Mouse (Mus musculus) intestine, embryonic 15.5 days (tissue): Measurements from ENCODE around the gene Cacna2d3. TPM values are rescaled to one million over a fixed set of nuclear protein-coding genes. Genes with fewer than 3 reads are reported as not detected.

Experiments used
- ATAC-seq: fragments of 200-750 bp; cut with Nextera tagmentation; 2 replicates; pipeline ENCODE4 v1.8.0; 2017; ENCODE audit warnings: moderate TSS enrichment, moderate library complexity
- H3K27ac ChIP-seq: fragments of 300-500 bp; sonication (generic); 2 replicates; pipeline ENCODE4 v1.5.1; 2015; ENCODE audit warnings: mild to moderate bottlenecking, inconsistent platforms
- H3K27me3 ChIP-seq: fragments of 300-500 bp; sonication (generic); replicated peaks from 2 replicates; pipeline ENCODE4 v1.6.1; 2015; ENCODE audit warnings: inconsistent platforms
- H3K36me3 ChIP-seq: fragments of 300-500 bp; sonication (generic); 2 replicates; pipeline ENCODE4 v1.6.1; 2015; ENCODE audit warnings: inconsistent platforms
- H3K4me1 ChIP-seq: fragments of 300-500 bp; sonication (generic); replicated peaks from 2 replicates; pipeline ENCODE4 v1.6.1; 2015; ENCODE audit warnings: inconsistent platforms
- H3K4me2 ChIP-seq: fragments of 300-500 bp; sonication (generic); replicated peaks from 2 replicates; pipeline ENCODE4 v1.6.1; 2015; ENCODE audit warnings: mild to moderate bottlenecking, inconsistent platforms
- H3K4me3 ChIP-seq: fragments of 300-500 bp; sonication (generic); replicated peaks from 2 replicates; pipeline ENCODE4 v1.5.1; 2015; ENCODE audit warnings: inconsistent platforms
- H3K9ac ChIP-seq: fragments of 300-500 bp; sonication (generic); 2 replicates; pipeline ENCODE4 v1.6.1; 2015; ENCODE audit warnings: inconsistent platforms
- H3K9me3 ChIP-seq: fragments of 300-500 bp; sonication (generic); 2 replicates; pipeline ENCODE4 v1.6.1; 2016; ENCODE audit warnings: inconsistent platforms
- WGBS: fragments of 180-500 bp; shearing (Covaris S2); methylation state at CpG from one replicate; pipeline ENCODE4 v1.1.7; 2015; 5-methylcytosine and 5-hydroxymethylcytosine counted together
- polyA plus RNA-seq: library from polyadenylated mRNA; unstranded; fragments of >200 nt; fragmentation: Nextera tagmentation; extraction: Ambion mirVana; gene quantifications from 2 replicates; pipeline ENCODE4 v1.2.1, GENCODE M21; 2015

Gene Cacna2d3
- polyA plus RNA-seq, 1 experiment from 2014 or later: 1.4 TPM

- Histone ChIP-seq H3K36me3 (no peaks in the 10 kb centered on the region), H3K4me3 (no peak overlapping the region), H3K9ac (no peak overlapping the region), H3K27ac (no peak overlapping the region), H3K4me1 (no peaks in the 10 kb centered on the region), H3K27me3 (no peaks in the 10 kb centered on the region), H3K9me3 (no peaks in the 10 kb centered on the region), H3K4me2 (no peak overlapping the region)
- ATAC-seq: no peak
- WGBS: 80% methylated on average over 7 of the region's 7 CpGs
Observed at GRCm38 (mm10) chr14:28948019-28948850, 773.4 kb downstream of the Cacna2d3 start.

DNA sequence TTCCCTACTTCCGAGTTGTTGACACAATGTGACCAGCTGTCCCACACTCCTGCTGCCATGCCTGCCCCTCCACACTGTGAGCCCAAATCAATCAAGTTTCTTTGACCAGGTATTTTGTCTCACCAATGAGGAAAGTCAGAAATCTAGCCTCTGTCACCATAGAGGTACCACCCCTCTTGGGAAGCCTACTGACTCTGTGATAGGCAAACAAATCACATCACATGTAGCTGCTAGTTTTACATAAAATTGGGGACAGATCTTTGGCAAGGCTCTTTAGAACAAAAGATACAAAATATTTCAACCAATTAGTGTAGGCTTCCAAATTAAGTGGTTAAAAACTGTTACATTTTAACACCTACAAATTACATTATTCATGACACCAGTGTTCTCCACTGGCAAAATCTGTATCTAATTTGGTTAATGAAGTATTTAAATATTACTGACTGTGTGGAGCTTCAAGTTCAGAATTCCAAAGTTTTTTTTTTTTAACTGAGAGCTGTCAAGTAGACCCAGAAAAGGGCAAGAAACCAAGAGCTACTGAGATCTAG lies 788.8 kb downstream of the Cacna2d3 start:
- 87% methylated on average over 1 of the region's 1 CpGs for WGBS
- ATAC-seq: no peak

DNA sequence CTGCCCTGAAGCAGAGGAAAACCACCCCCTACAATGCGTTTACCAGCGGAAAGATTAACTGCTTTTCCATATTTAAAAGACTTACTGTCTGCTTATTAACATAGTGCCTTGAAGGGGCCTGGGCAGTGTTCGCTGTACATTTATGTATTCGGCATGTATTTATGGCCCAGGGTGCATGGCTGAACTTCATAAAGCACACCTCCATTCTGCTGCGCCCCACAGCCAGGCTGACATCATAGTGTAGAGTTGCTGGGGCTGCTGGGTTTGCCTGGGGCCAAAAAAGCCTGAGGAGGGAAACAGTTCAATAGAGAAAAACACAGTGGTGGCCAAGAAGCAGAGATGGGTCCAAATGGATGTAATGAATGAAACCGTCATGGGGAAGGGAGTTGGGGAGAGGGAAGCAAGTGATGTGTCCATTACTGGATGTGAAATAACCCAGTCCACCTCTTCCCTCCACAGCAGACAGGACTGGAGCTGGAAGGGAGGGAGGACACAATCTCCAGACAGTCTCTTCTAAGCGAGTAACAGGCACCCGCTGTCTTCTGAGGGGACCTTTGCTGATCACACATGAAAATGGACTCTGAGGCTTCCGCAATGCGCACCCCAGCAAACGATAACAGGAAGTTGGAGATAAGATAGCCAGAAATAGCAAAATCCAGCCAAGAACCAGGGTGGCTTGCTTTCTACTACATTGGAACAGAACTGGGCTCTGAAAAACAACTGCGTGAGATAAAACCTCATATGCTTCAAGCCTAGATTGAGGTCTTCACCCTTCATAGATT lies 798.3 kb downstream of the Cacna2d3 start:
- Histone ChIP-seq H3K9me3 (no peaks in the 10 kb centered on the region), H3K4me1 (no peaks in the 10 kb centered on the region), H3K27ac (no peak overlapping the region), H3K27me3 (no peaks in the 10 kb centered on the region), H3K36me3 (no peaks in the 10 kb centered on the region), H3K4me2 (no peak overlapping the region), H3K4me3 (no peak overlapping the region), H3K9ac (no peak overlapping the region)
- WGBS: 59% methylated on average over 12 of the region's 12 CpGs
- peak; percentile 49; the same call in 1 of the 2 replicates for ATAC-seq

More for the DNA sequence above, 788.8 kb downstream of the Cacna2d3 start:
- Histone ChIP-seq H3K4me2 (no peak overlapping the region), H3K9ac (no peak overlapping the region), H3K4me3 (no peak overlapping the region), H3K36me3 (no peaks in the 10 kb centered on the region), H3K27ac (no peak overlapping the region), H3K27me3 (no peaks in the 10 kb centered on the region), H3K4me1 (no peaks in the 10 kb centered on the region), H3K9me3 (no peaks in the 10 kb centered on the region)

DNA sequence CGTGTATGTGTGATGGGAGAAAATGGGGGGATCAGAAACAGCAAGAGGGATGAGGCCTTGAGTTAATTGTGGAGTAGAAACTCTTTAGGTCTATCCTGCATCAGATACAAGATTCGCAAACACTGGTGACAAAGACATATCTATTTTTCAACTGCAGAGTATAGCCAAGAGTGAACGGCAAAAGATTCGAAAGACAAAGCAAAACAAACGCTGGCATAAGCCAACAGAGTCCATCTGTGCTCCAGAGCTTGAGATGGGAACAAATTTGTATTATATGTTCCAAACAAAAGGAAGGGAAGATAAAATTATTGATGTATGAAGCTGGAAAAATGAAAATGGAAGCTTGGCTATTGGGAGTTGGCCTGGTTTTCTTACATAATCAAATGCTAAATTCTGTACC lies 802.8 kb downstream of the Cacna2d3 start:
- ATAC-seq: no peak
- no peaks in the 10 kb centered on the region for H3K36me3 ChIP-seq
- H3K4me1 ChIP-seq: no peaks in the 10 kb centered on the region
- H3K27ac ChIP-seq: no peak overlapping the region
- no peak overlapping the region for H3K9ac ChIP-seq
- H3K4me3 ChIP-seq: no peak overlapping the region
- 65% methylated on average over 5 of the region's 5 CpGs for whole genome bisulfite sequencing
- no peak overlapping the region for H3K4me2 ChIP-seq
- no peaks in the 10 kb centered on the region for H3K27me3 ChIP-seq
- H3K9me3 ChIP-seq: no peaks in the 10 kb centered on the region

DNA sequence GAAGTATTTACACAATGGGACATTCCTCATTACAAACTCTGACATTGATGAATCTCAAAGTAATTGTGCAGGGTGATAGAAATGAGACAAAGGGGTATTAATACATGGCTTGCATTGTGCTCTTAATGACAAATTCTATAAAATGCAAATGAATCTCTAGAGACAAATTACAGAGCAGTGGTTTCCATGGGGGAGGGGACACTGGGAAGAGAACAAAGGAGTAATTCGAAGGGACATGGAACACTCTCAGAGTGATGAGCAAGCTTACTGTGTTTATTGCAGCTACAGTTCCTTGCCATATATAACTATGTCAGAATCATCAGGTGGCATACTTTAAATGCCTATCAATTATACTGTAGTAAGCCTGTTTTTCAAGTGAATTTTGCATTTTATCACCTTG lies 806.7 kb downstream of the Cacna2d3 start:
- Histone ChIP-seq H3K36me3 (no peaks in the 10 kb centered on the region), H3K4me1 (no peaks in the 10 kb centered on the region), H3K4me3 (no peak overlapping the region), H3K9me3 (no peaks in the 10 kb centered on the region), H3K9ac (no peak overlapping the region), H3K27me3 (no peaks in the 10 kb centered on the region), H3K4me2 (no peak overlapping the region), H3K27ac (no peak overlapping the region)
- ATAC-seq: no peak
- WGBS: 45% methylated on average over 1 of the region's 1 CpGs

DNA sequence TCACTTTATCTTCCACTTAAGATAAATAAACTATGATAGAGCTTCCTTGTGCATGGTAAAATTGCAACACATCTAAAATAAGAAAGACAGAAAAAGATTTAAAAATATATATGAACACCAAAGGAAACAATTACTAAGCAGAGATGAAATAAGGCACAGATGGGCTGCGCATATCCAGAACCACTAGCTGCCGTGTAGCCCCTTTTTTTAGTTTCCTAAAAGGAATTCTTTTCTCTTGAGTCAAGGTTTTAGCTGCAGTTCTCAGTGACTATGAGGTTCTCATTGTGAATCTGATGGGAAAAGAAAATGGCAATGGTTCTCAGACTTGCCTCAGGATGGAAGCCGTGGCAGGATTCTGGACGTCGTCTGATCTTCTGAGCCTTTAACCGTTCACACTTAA lies 814.0 kb downstream of the Cacna2d3 start:
- no peak for ATAC-seq
- H3K27ac ChIP-seq: no peak overlapping the region
- no peaks in the 10 kb centered on the region for H3K9me3 ChIP-seq
- H3K4me2 ChIP-seq: no peak overlapping the region
- no peaks in the 10 kb centered on the region for H3K27me3 ChIP-seq
- H3K4me1 ChIP-seq: no peaks in the 10 kb centered on the region
- H3K36me3 ChIP-seq: no peaks in the 10 kb centered on the region
- 86% methylated on average over 6 of the region's 6 CpGs for WGBS
- no peak overlapping the region for H3K9ac ChIP-seq
- no peak overlapping the region for H3K4me3 ChIP-seq

GRCm38 (mm10) chr14:28892530-28892929 lies 829.1 kb downstream of the Cacna2d3 start:
- no peak overlapping the region for H3K4me2 ChIP-seq
- 26% methylated on average over 3 of the region's 3 CpGs for WGBS

GRCm38 (mm10) chr14:28887373-28887772 lies 834.3 kb downstream of the Cacna2d3 start:
- no peak overlapping the region for H3K9ac ChIP-seq
- H3K36me3 ChIP-seq: no peaks in the 10 kb centered on the region
- H3K27me3 ChIP-seq: no peaks in the 10 kb centered on the region
- WGBS: 97% methylated on average over 1 of the region's 1 CpGs
- H3K4me2 ChIP-seq: no peak overlapping the region
- no peak overlapping the region for H3K4me3 ChIP-seq
- no peaks in the 10 kb centered on the region for H3K4me1 ChIP-seq
- H3K9me3 ChIP-seq: no peaks in the 10 kb centered on the region
- no peak overlapping the region for H3K27ac ChIP-seq
- no peak for ATAC-seq

More at GRCm38 (mm10) chr14:28892530-28892929, 829.1 kb downstream of the Cacna2d3 start:
- Histone ChIP-seq H3K9ac (no peak overlapping the region), H3K27ac (no peak overlapping the region), H3K4me3 (no peak overlapping the region), H3K27me3 (no peaks in the 10 kb centered on the region), H3K9me3 (no peaks in the 10 kb centered on the region), H3K4me1 (peaks cover 2% of the 10 kb centered on the region; the same call in 1 of the 2 replicates), H3K36me3 (no peaks in the 10 kb centered on the region)
- peak; percentile 70 for ATAC-seq

DNA sequence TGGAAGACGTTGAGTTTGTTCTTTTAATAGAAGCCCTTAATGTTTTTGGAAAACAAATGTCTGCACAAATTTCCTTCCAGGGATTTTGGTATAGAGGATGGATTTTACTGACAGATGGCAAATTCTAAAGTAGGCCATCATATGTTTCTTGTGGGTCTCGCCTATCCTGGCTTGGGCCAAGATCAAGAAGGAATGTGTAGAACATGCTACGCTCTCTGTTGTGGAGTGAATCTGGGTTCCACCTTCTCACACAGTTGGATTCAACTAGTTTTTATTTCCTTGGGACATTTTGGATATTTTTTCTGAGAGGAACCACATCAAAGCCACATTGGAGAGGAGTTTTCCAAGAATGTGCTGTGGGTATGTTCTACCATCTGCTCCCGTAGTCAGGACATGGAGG lies 835.0 kb downstream of the Cacna2d3 start:
- 87% methylated on average over 4 of the region's 4 CpGs for WGBS
- Histone ChIP-seq H3K4me2 (no peak overlapping the region), H3K9me3 (no peaks in the 10 kb centered on the region), H3K4me3 (no peak overlapping the region), H3K36me3 (no peaks in the 10 kb centered on the region), H3K27me3 (no peaks in the 10 kb centered on the region), H3K9ac (no peak overlapping the region), H3K4me1 (no peaks in the 10 kb centered on the region), H3K27ac (no peak overlapping the region)
- ATAC-seq: no peak

DNA sequence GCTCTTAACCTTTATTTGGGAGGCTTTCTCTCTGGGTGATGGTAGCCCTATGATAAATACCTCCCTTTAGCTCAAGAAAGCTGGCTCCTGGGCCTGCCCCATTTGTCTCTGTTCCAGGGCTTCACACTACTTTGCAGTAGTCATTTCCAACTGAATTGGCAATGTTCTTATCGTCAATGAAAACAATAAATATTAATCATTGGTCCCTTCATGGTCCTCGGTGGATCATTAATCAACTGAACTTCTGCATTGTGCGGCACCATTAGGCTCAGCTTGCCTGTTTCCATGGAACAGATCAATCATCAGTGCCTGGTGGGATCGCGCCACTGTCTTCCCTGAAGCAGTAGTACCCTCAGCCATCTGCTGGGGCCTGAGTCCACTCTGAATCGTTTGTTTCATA lies 850.7 kb downstream of the Cacna2d3 start:
- no peak overlapping the region for H3K4me2 ChIP-seq
- H3K36me3 ChIP-seq: no peaks in the 10 kb centered on the region
- H3K9ac ChIP-seq: no peak overlapping the region
- ATAC-seq: no peak
- no peaks in the 10 kb centered on the region for H3K27me3 ChIP-seq
- no peak overlapping the region for H3K4me3 ChIP-seq
- H3K9me3 ChIP-seq: no peaks in the 10 kb centered on the region
- H3K27ac ChIP-seq: no peak overlapping the region
- 70% methylated on average over 6 of the region's 6 CpGs for WGBS
- H3K4me1 ChIP-seq: no peaks in the 10 kb centered on the region

GRCm38 (mm10) chr14:28870382-28870781 lies 851.3 kb downstream of the Cacna2d3 start:
- Histone ChIP-seq H3K9ac (no peak overlapping the region), H3K9me3 (no peaks in the 10 kb centered on the region)

GRCm38 (mm10) chr14:28864925-28865324 lies 856.7 kb downstream of the Cacna2d3 start:
- WGBS: 38% methylated on average over 4 of the region's 4 CpGs
- H3K4me1 ChIP-seq: no peaks in the 10 kb centered on the region
- no peak overlapping the region for H3K4me3 ChIP-seq
- 0 out of 2 replicates have a peak overlapping the region, but pooled peaks have one; percentile 23 for H3K27ac ChIP-seq
- H3K27me3 ChIP-seq: no peaks in the 10 kb centered on the region
- no peaks in the 10 kb centered on the region for H3K36me3 ChIP-seq
- no peaks in the 10 kb centered on the region for H3K9me3 ChIP-seq
- no peak for ATAC-seq
- no peak overlapping the region for H3K9ac ChIP-seq
- no peak overlapping the region for H3K4me2 ChIP-seq

More at GRCm38 (mm10) chr14:28870382-28870781, 851.3 kb downstream of the Cacna2d3 start:
- no peak for ATAC-seq
- Histone ChIP-seq H3K27me3 (no peaks in the 10 kb centered on the region), H3K4me2 (no peak overlapping the region), H3K4me1 (no peaks in the 10 kb centered on the region), H3K27ac (no peak overlapping the region), H3K36me3 (no peaks in the 10 kb centered on the region), H3K4me3 (no peak overlapping the region)
- WGBS: 93% methylated on average over 5 of the region's 5 CpGs
